Mouse (Mus musculus) thymus, adult 2 months (tissue): ENCODE data around the gene Mcu.

Experiments used
- CTCF ChIP-seq: fragments of 200-500 bp; IDR thresholded peaks from 2 replicates; pipeline ENCODE4 v1.5.1; 2012; ENCODE audit warnings: mild to moderate bottlenecking, control low read depth, low read length, moderate library complexity, borderline replicate concordance; ENCODE audit not compliant: control insufficient read depth, poor library complexity, insufficient read depth; ENCODE audit errors: extremely low read depth
- POLR2A ChIP-seq: fragments of 200-500 bp; IDR thresholded peaks from 2 replicates; pipeline ENCODE4 v1.6.1; 2012; ENCODE audit warnings: mild to moderate bottlenecking, low read length, control low read depth, moderate library complexity; ENCODE audit not compliant: control insufficient read depth, poor library complexity, insufficient read depth; ENCODE audit errors: extremely low read depth

- TF ChIP-seq POLR2A (no peak), CTCF (no peak)
These were observed 199.9 kb downstream of the Mcu start for GRCm38 (mm10) chr10:59416623-59417022.
